Mouse (Mus musculus) embryonic facial prominence, embryonic 14.5 days (tissue): ENCODE results near the gene Pkdcc. TPM values are rescaled to one million over a fixed set of nuclear protein-coding genes. Genes with fewer than 3 reads are reported as not detected.

Experiments
- ATAC-seq: fragments of 200-750 bp; cut with Nextera tagmentation; 2 replicates; pipeline ENCODE4 v1.8.0; 2017; ENCODE audit warnings: low read depth, moderate number of reproducible peaks, moderate TSS enrichment
- DNase-seq: peaks from one replicate; pipeline ENCODE4 v3.0.0-alpha.2; 2015; ENCODE audit warnings: low spot score
- H3K27ac ChIP-seq: fragments of 300-500 bp; sonication (generic); replicated peaks from 2 replicates; pipeline ENCODE4 v1.5.1; 2014; ENCODE audit warnings: low read depth, mild to moderate bottlenecking, low read length, moderate library complexity
- H3K27me3 ChIP-seq: fragments of 300-500 bp; sonication (generic); replicated peaks from 2 replicates; pipeline ENCODE4 v1.6.1; 2014; ENCODE audit warnings: low read length; ENCODE audit not compliant: control insufficient read depth, insufficient read depth
- H3K36me3 ChIP-seq: fragments of 300-500 bp; sonication (generic); 2 replicates; pipeline ENCODE4 v1.6.1; 2014; ENCODE audit warnings: low read length, mixed read lengths; ENCODE audit not compliant: control insufficient read depth, insufficient read depth
- H3K4me1 ChIP-seq: fragments of 300-500 bp; sonication (generic); 2 replicates; pipeline ENCODE4 v1.6.1; 2014; ENCODE audit warnings: antibody characterized with exemption, low read length; ENCODE audit not compliant: control insufficient read depth, insufficient read depth
- H3K4me2 ChIP-seq: fragments of 300-500 bp; sonication (generic); 2 replicates; pipeline ENCODE4 v1.6.1; 2014; ENCODE audit warnings: low read depth, mild to moderate bottlenecking, low read length, moderate library complexity, mixed read lengths
- H3K4me3 ChIP-seq: fragments of 300-500 bp; sonication (generic); 2 replicates; pipeline ENCODE4 v1.5.1; 2014; ENCODE audit warnings: low read depth, mild to moderate bottlenecking, low read length
- H3K9ac ChIP-seq: fragments of 300-500 bp; sonication (generic); 2 replicates; pipeline ENCODE4 v1.6.1; 2014; ENCODE audit warnings: low read depth, mild to moderate bottlenecking, low read length, moderate library complexity, mixed read lengths
- H3K9me3 ChIP-seq: fragments of 300-500 bp; sonication (generic); 2 replicates; pipeline ENCODE4 v1.6.1; 2016; ENCODE audit warnings: low read length; ENCODE audit not compliant: control insufficient read depth
- WGBS: fragments of 180-500 bp; shearing (Covaris S2); extraction: QIAGEN DNeasy Blood & Tissue Kit; methylation state at CpG from one replicate; pipeline ENCODE4 v1.1.7; 2014; 5-methylcytosine and 5-hydroxymethylcytosine counted together
- polyA plus RNA-seq: library from polyadenylated mRNA; unstranded; fragments of >200 nt; fragmentation: Nextera tagmentation; extraction: Ambion mirVana; gene quantifications from 2 replicates; pipeline ENCODE4 v1.2.1, GENCODE M21; 2014

The Pkdcc gene
- polyA plus RNA-seq, 1 experiment from 2014 or later: 26.2 TPM

DNA sequence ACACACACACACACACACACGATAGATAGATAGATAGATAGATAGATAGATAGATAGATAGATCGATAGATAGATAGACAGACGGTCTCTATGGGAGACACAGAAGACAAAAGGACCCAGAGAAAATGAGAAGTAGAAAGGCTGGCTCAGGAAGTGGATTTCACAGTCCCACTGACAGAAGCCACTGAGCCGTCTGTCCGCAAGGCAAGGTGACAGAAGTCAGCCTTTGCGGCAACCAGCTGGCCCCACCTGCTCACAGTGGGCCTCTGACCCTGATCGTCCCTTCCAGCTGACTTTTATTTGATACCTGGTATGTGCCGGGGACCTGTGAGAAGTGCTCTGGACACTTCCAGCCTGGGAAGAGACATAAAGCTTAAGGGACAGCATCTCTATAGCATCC is 57.5 kb downstream of the Pkdcc start:
- H3K4me1 ChIP-seq: peaks cover 22% of the 10 kb centered on the region
- H3K27me3 ChIP-seq: no peaks in the 10 kb centered on the region; the same call in 1 of the 2 replicates
- no peak overlapping the region for H3K9ac ChIP-seq
- DNase-seq: no peak
- no peak overlapping the region for H3K27ac ChIP-seq
- H3K4me3 ChIP-seq: no peak overlapping the region
- 53% methylated on average over 8 of the region's 8 CpGs for WGBS
- 0 out of 2 replicates have a peak overlapping the region, but pooled peaks have one; percentile 34 for H3K4me2 ChIP-seq
- no peaks in the 10 kb centered on the region for H3K9me3 ChIP-seq
- H3K36me3 ChIP-seq: no peaks in the 10 kb centered on the region
- no peak for ATAC-seq

DNA sequence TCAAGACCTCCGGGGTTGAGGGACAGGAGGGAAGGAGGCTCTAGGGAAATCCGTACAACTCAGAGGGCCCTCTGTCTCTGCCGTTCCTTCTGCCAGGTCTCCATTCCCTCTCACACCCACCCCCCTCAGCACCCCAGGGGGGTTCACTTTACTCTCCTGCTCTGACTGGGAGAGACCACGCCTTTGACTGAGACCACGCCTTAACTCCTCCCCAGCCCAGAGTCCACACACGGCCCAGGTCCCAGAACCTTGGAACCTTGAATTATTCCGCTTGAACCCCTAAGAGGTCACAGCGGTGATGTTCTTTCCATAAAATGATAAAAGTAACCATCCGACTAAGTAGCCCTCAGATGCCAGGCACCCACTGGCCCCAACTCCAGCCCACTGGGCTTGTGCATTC is 58.5 kb downstream of the Pkdcc start:
- ATAC-seq (no peak), DNase-seq (no peak)
- H3K9ac ChIP-seq: no peak overlapping the region
- peak overlapping the region; percentile 0; the same call in 1 of the 2 replicates for H3K4me3 ChIP-seq
- no peaks in the 10 kb centered on the region for H3K9me3 ChIP-seq
- WGBS: 10% methylated on average over 9 of the region's 9 CpGs
- peaks cover 25% of the 10 kb centered on the region for H3K4me1 ChIP-seq
- H3K4me2 ChIP-seq: peak overlapping the region; percentile 34
- H3K36me3 ChIP-seq: no peaks in the 10 kb centered on the region
- H3K27ac ChIP-seq: no peak overlapping the region
- no peaks in the 10 kb centered on the region; the same call in 1 of the 2 replicates for H3K27me3 ChIP-seq

DNA sequence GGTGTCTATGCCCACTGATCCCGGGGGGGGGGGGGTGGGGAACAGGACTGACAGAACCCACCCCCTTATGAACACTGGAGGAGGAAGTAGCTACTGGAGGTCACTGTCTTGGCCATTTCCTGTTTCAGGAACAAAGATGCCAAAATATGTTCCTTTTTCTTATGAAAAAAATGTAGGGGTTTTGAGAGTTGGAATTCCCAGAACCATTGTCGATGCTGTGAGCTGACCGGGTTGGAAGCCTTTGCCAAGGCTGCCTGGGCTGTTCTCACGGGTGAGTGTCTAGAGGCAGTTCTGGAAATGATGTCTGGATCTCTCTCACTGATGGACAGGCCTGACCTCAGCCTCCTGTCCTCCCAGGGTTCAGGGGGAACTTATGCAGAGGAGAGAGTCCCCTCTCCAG is 59.0 kb downstream of the Pkdcc start:
- H3K9ac ChIP-seq: no peak overlapping the region
- no peaks in the 10 kb centered on the region for H3K36me3 ChIP-seq
- H3K4me1 ChIP-seq: peaks cover 25% of the 10 kb centered on the region
- no peak overlapping the region for H3K4me3 ChIP-seq
- H3K27ac ChIP-seq: no peak overlapping the region
- peak overlapping the region; percentile 34; the same call in 1 of the 2 replicates for H3K4me2 ChIP-seq
- ATAC-seq (no peak), DNase-seq (no peak)
- H3K27me3 ChIP-seq: no peaks in the 10 kb centered on the region
- whole genome bisulfite sequencing: 35% methylated on average over 4 of the region's 4 CpGs
- H3K9me3 ChIP-seq: no peaks in the 10 kb centered on the region

Other genes with a start within 250 kb of the Pkdcc start
- 35.3 and 40.0 TPM in 2 replicates for gene Eml4, start 135.6 kb downstream of the Pkdcc start, polyA plus RNA-seq